Mouse (Mus musculus): ENCODE measurements at regions not wholly inside any gene's neighbourhood (a gene's known extent, or its start where the extent isn't known, plus 50 kb on each side); places are given as distances from the start of the nearest gene placed in this dataset.

DNA sequence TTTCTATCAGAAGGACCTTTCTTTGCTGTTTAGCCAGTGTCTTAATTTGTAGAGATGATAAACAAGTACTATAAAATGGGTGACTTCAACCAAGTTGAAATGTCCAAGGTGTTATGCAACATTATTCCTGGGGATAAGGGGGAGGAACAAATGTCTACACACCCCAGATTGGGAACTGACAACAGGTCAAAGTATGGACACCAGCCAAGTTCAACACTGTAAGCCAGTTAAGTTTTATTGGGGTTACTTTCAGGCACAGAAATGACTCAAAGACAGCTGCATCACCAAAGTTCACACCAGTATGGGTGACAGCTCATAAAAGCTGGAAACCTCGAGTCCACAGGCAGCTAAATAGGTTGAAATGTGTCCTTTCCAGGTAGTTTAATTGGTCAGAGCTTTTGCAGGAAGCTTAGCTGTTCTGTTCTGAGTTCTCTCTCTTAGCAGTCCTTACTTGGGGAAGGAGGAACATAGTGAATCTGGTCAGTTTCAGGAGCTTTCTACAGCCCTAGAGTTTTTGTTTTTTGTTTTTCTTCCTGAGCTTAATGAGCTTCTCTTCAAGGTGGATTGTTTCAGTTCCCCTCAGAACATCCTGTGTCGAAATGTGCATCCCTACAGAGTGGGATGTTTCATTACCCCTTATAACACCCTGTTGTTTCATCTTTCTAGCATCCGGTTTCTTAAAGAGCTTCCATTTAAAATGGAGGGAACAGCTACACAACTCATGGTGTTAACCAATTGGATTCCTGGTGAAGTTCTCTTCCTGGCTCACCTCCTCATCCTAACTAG is 279.2 kb upstream of the Cdyl start:
- no peaks in the 10 kb centered on the region for H3K27me3 ChIP-seq (replicated peaks)
- H3K4me3 ChIP-seq (replicated peaks in 1 of 3; ENCODE audit: low read depth in 2 of 3, low read length in 2 of 3, poor library complexity in 1 of 3), result no peak overlapping the region
- peak; percentile 81 for TF ChIP-seq CHD2 (IDR thresholded peaks at IDR 0.05; ENCODE audit: low read length)
- TF ChIP-seq RCOR1 (conservative IDR thresholded peaks at IDR 0.05; ENCODE audit: low read depth, low read length), result peak; percentile 89
- TF ChIP-seq ZNF384 (IDR thresholded peaks at IDR 0.05; ENCODE audit: low read depth, low read length), result peak; percentile 57
- TF ChIP-seq HCFC1 (IDR thresholded peaks at IDR 0.05; ENCODE audit: low read depth, low read length), result no peak
- peak; percentile 77 for TF ChIP-seq JUN (IDR thresholded peaks at IDR 0.05; ENCODE audit: insufficient read depth, low read depth, low read length)
- 0 out of 2 replicates have a peak, but pooled peaks have one; percentile 43 for TF ChIP-seq TBP (conservative IDR thresholded peaks at IDR 0.05; ENCODE audit: low read depth, low read length)
- TF ChIP-seq CTCF (conservative IDR thresholded peaks at IDR 0.05 in 1 of 2, IDR thresholded peaks at IDR 0.05 in 1 of 2; ENCODE audit: low read depth in 2 of 2, low read length in 2 of 2), result no peak
- TF ChIP-seq ZC3H11A (IDR thresholded peaks at IDR 0.05; ENCODE audit: low read depth, low read length), result no peak
- TF ChIP-seq TCF12 (IDR thresholded peaks at IDR 0.05; ENCODE audit: low read depth, low read length), result peak; percentile 84
- no peak for TF ChIP-seq ZKSCAN1 (IDR thresholded peaks at IDR 0.05; ENCODE audit: borderline replicate concordance, low read depth, low read length)
- 0 out of 2 replicates have a peak, but pooled peaks have one; percentile 25 for TF ChIP-seq MYC (IDR thresholded peaks at IDR 0.05; ENCODE audit: low read depth, low read length)
- TF ChIP-seq RAD21 (IDR thresholded peaks at IDR 0.05; ENCODE audit: low read depth, low read length), result no peak; the same call in 1 of the 2 replicates
- peak; percentile 77 for TF ChIP-seq MAX (IDR thresholded peaks at IDR 0.05; ENCODE audit: low read length)
- TF ChIP-seq EP300 (IDR thresholded peaks at IDR 0.05; ENCODE audit: low read length), result peak; percentile 97
- peak; percentile 96 for TF ChIP-seq IRF4 (IDR thresholded peaks at IDR 0.05; ENCODE audit: low read depth, low read length)
- no peak for TF ChIP-seq NELFE (IDR thresholded peaks at IDR 0.05; ENCODE audit: low read depth, low read length)
- TF ChIP-seq MAFK (IDR thresholded peaks at IDR 0.05; ENCODE audit: insufficient replicate concordance, low read length), result peak; percentile 61; the same call in 1 of the 2 replicates
- no peak; the same call in 1 of the 2 replicates for TF ChIP-seq SIN3A (IDR thresholded peaks at IDR 0.05; ENCODE audit: low read length)
- no peak for TF ChIP-seq PAX5 (IDR thresholded peaks at IDR 0.05; ENCODE audit: low read length)
- TF ChIP-seq GABPA (IDR thresholded peaks at IDR 0.05; ENCODE audit: insufficient replicate concordance, low read depth, low read length), result no peak
- no peak for TF ChIP-seq POLR2A (IDR thresholded peaks at IDR 0.05; ENCODE audit: low read depth, low read length)
- no peak for TF ChIP-seq USF2 (conservative IDR thresholded peaks at IDR 0.05; ENCODE audit: low read depth, low read length)
- 0 out of 2 replicates have a peak, but pooled peaks have one; percentile 9 for TF ChIP-seq ELF1 (IDR thresholded peaks at IDR 0.05; ENCODE audit: low read depth, low read length)
- peak; percentile 60; the same call in 1 of the 2 replicates for TF ChIP-seq JUND (conservative IDR thresholded peaks at IDR 0.05; ENCODE audit: low read depth, low read length)
- no peak for TF ChIP-seq ZMIZ1 (IDR thresholded peaks at IDR 0.05; ENCODE audit: low read depth, low read length)
- TF ChIP-seq E2F4 (IDR thresholded peaks at IDR 0.05; ENCODE audit: insufficient replicate concordance, low read depth, low read length), result 0 out of 2 replicates have a peak, but pooled peaks have one; percentile 15
- TF ChIP-seq NRF1 (IDR thresholded peaks at IDR 0.05; ENCODE audit: low read depth, low read length), result no peak; the same call in 1 of the 2 replicates
- TF ChIP-seq MXI1 (IDR thresholded peaks at IDR 0.05; ENCODE audit: low read depth, low read length), result no peak
- TF ChIP-seq USF1 (IDR thresholded peaks at IDR 0.05; ENCODE audit: low read depth, low read length), result no peak
- TF ChIP-seq MAZ (IDR thresholded peaks at IDR 0.05; ENCODE audit: low read depth, low read length), result no peak
- peak; percentile 85 for TF ChIP-seq ETS1 (conservative IDR thresholded peaks at IDR 0.05; ENCODE audit: low read depth, low read length)
- no peak for TF ChIP-seq CHD1 (IDR thresholded peaks at IDR 0.05; ENCODE audit: low read depth, low read length)
- TF ChIP-seq MEF2A (IDR thresholded peaks at IDR 0.05; ENCODE audit: borderline replicate concordance, low read depth, low read length), result peak; percentile 92
- TF ChIP-seq BHLHE40 (IDR thresholded peaks at IDR 0.05; ENCODE audit: low read depth, low read length), result peak; percentile 79
- TF ChIP-seq KAT2A (IDR thresholded peaks at IDR 0.05; ENCODE audit: insufficient replicate concordance, low read length), result no peak
- no peak for TF ChIP-seq UBTF (IDR thresholded peaks at IDR 0.05; ENCODE audit: low read depth, low read length)
- no peak for TF ChIP-seq POLR2AphosphoS2 (IDR thresholded peaks at IDR 0.05; ENCODE audit: low read depth, low read length)
- no peak for TF ChIP-seq SMC3 (IDR thresholded peaks at IDR 0.05; ENCODE audit: low read depth, low read length)
- H3K9ac ChIP-seq (ENCODE audit: insufficient read depth, low read depth), result no peak overlapping the region; the same call in 1 of the 2 replicates
- H3K36me3 ChIP-seq (replicated peaks in 1 of 2; ENCODE audit: control insufficient read depth in 1 of 2, insufficient read depth in 1 of 2, low read length in 1 of 2), result no peaks in the 10 kb centered on the region
- no peaks in the 10 kb centered on the region for H3K79me2 ChIP-seq (replicated peaks; ENCODE audit: control insufficient read depth, extremely low read depth, insufficient read depth, poor library complexity, severe bottlenecking)
- peak overlapping the region; percentile 54; the same call in 1 of the 2 replicates for H3K4me2 ChIP-seq (ENCODE audit: insufficient read depth, low read depth, poor library complexity, severe bottlenecking)
- peak; percentile 88 for DNase-seq (ENCODE audit: extremely low read depth)
- dilution Hi-C loops (cut with MboI; ENCODE audit: extremely low pct_ligation_motif_present, extremely low pct_unique_long_range_greater_than_20kb, low sequenced_read_pairs) (no loop called here), in situ Hi-C loops (cut with MboI; ENCODE audit: low pct_ligation_motif_present, low pct_unique_long_range_greater_than_20kb, low sequenced_read_pairs) (no loop called here)
- no peaks in the 10 kb centered on the region for H3K9me3 ChIP-seq (replicated peaks; ENCODE audit: low read length)
- H3K27ac ChIP-seq (ENCODE audit: insufficient read depth, low read depth), result peak overlapping the region; percentile 91
- peaks cover 20 to 56% of the 10 kb centered on the region in 2 experiments for H3K4me1 ChIP-seq (ENCODE audit: control insufficient read depth in 1 of 2, insufficient read depth in 2 of 2)

Measured in CH12.LX (cell line).